Mouse (Mus musculus) heart, adult 2 months (tissue): ENCODE data around the gene Kif27.

Experiments
- CTCF ChIP-seq: fragments of 200-600 bp; IDR thresholded peaks from 2 replicates; pipeline ENCODE4 v1.8.1; 2022; ENCODE audit warnings: antibody characterized with exemption, mild to moderate bottlenecking, moderate library complexity
- EP300 ChIP-seq: fragments of 200-500 bp; IDR thresholded peaks from 2 replicates; pipeline ENCODE4 v1.6.1; 2011; ENCODE audit warnings: low read depth, low read length, control low read depth; ENCODE audit not compliant: insufficient read depth
- POLR2A ChIP-seq: fragments of 200-500 bp; IDR thresholded peaks from 2 replicates; pipeline ENCODE4 v1.6.1; 2011; ENCODE audit warnings: mild to moderate bottlenecking, low read depth, low read length, control low read depth; ENCODE audit not compliant: insufficient read depth

DNA sequence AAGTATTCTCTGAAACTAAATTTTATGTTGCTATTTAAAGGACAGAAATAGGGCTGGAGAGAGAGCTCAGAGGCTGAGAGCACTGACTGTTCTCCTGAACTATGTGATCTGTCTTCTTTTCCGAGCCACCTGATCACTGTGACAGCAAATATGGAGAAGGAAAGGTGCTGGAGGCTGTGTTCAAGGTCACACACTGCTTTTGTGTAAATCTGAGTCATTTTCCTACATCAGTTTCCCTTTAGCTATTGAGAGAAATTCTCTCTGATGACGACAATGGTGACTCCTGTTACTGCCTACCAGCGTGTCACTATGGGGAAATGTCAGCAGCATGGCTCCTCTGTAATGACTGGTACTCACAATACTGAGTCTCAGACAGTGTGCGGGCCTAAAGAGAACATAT lies 97.2 kb downstream of the Kif27 start:
- TF ChIP-seq CTCF, result no peak
- no peak for TF ChIP-seq POLR2A
- TF ChIP-seq EP300, result no peak
